Mouse (Mus musculus): ENCODE data around the gene Sumo1. TPM values are rescaled to one million over a fixed set of nuclear protein-coding genes. Genes with fewer than 3 reads are reported as not detected.

Sumo1 gene
- polyA plus RNA-seq, 1 experiment = 227 TPM

DNA sequence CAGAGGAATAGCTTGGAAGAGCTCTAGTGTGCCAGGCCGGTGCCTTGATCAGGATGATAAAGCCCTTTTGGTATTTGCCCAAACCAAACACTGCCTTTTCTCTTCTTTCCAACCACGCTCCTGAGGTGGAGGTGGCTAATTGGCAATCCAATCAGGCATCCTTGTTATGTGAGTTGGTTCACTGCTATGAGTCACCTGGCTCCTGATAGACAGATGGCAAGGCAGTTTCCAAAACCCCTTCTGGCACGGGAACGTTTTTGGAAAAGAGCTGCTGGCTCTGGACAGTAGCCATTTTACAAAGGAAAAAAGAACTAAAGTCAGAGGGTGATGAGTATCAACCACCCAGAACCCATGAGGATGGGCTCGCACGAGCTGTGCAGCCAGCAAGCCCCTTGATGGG is 103.7 kb downstream of the Sumo1 start:
- Histone ChIP-seq H3K4me3 (ENCODE audit: insufficient read depth, low read length) (no peak overlapping the region), H3K4me1 (ENCODE audit: control insufficient read depth, insufficient read depth, low read length) (peaks cover 12% of the 10 kb centered on the region), H3K27ac (ENCODE audit: insufficient read depth, low read length) (peak overlapping the region; percentile 15)
- TF ChIP-seq POLR2A (IDR thresholded peaks at IDR 0.05; ENCODE audit: low read depth, low read length) (no peak), CTCF (IDR thresholded peaks at IDR 0.05; ENCODE audit: borderline replicate concordance, insufficient read depth, low read length) (no peak)

DNA sequence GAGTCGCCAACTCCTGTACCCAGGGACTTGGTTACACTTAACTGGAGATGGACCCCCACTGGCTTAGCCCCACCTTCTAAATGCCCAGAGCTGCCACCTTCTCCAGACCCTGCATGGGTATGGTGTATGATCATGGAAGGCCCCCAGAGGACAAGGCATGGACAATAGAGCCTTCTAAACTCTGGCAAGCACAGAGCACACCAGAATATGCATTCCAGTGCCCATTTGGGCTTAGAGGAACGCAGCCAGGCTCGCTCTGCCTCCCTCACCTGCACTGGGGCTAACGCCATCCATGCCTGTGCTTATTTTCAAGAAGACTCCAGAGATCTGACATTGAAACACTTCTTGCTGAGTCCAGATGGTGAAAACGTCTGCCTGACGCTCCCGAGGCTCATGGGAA is 104.4 kb downstream of the Sumo1 start:
- H3K4me1 ChIP-seq (ENCODE audit: control insufficient read depth, insufficient read depth, low read length) = peaks cover 12% of the 10 kb centered on the region
- TF ChIP-seq POLR2A (IDR thresholded peaks at IDR 0.05; ENCODE audit: low read depth, low read length) (no peak), CTCF (IDR thresholded peaks at IDR 0.05; ENCODE audit: borderline replicate concordance, insufficient read depth, low read length) (no peak)
- 0 out of 2 replicates have a peak overlapping the region, but pooled peaks have one; percentile 21 for H3K27ac ChIP-seq (ENCODE audit: insufficient read depth, low read length)
- H3K4me3 ChIP-seq (ENCODE audit: insufficient read depth, low read length) = no peak overlapping the region

DNA sequence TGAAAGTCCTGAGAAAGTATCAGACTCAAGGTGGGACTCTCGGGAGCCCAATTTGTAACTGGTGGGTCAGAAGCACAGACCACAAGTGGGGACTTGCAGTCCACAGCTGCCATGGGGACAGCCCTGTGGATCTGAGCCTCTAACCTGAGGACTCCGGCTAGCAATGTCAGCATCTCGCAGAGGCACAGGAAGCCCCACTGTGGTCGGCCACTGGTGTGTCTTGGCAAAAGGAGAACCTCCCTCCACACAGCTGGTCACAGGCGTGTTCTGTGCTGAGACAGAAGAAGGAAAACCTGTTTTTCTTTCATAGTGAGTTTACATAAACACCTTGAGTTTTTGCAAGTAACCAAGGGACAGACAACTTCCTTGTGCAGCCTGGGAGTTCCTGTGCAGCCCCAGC is 104.8 kb downstream of the Sumo1 start:
- no peak for TF ChIP-seq POLR2A (IDR thresholded peaks at IDR 0.05; ENCODE audit: low read depth, low read length)
- no peak for TF ChIP-seq CTCF (IDR thresholded peaks at IDR 0.05; ENCODE audit: borderline replicate concordance, insufficient read depth, low read length)
- Histone ChIP-seq H3K27ac (ENCODE audit: insufficient read depth, low read length) (no peak overlapping the region), H3K4me1 (ENCODE audit: control insufficient read depth, insufficient read depth, low read length) (peaks cover 12% of the 10 kb centered on the region), H3K4me3 (ENCODE audit: insufficient read depth, low read length) (no peak overlapping the region)

DNA sequence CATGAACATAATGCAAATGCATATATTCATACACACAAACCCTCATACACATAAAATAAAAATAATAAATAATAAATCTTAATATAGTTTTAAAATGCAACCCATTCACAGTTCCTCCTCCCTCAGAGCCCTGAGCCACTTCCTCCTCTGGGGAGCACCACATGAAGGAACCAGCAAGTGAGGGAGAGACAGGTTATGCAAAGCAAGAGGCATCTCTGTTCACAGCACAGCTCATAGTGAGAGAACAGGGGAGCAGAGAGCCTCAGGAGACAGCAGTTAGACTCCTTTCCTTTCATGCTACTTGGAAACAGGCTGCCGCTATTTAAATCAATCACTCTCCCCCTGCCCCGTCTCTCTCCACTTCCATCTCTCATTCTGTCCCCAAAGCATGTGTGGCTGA is 107.1 kb downstream of the Sumo1 start:
- no peak for TF ChIP-seq CTCF (IDR thresholded peaks at IDR 0.05; ENCODE audit: borderline replicate concordance, insufficient read depth, low read length)
- no peak for TF ChIP-seq POLR2A (IDR thresholded peaks at IDR 0.05; ENCODE audit: low read depth, low read length)
- peaks cover 10% of the 10 kb centered on the region for H3K4me1 ChIP-seq (ENCODE audit: control insufficient read depth, insufficient read depth, low read length)
- H3K4me3 ChIP-seq (ENCODE audit: insufficient read depth, low read length) = no peak overlapping the region
- H3K27ac ChIP-seq (ENCODE audit: insufficient read depth, low read length) = no peak overlapping the region

DNA sequence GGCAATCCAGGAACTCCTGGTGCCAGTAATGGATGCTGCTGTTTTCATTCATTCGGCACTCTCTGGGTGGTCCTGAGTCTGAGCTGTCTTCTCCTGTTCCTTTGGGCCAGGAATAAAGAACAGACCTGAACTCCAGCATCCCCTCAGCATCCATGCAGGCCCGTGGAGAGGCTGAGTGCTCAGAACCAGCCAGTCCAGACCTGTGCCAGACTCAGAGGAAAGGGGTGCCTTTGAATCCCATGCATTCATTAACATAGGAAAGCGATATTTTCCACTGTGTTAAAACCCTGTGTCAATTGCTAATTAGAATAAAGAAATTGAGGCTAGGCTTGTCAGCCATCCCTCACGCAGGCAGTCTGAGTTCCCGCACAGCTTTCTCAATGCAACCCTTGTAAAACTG is 116.9 kb downstream of the Sumo1 start:
- no peak for TF ChIP-seq CTCF (IDR thresholded peaks at IDR 0.05; ENCODE audit: borderline replicate concordance, insufficient read depth, low read length)
- no peak for TF ChIP-seq POLR2A (IDR thresholded peaks at IDR 0.05; ENCODE audit: low read depth, low read length)
- H3K27ac ChIP-seq (ENCODE audit: insufficient read depth, low read length) = no peak overlapping the region
- H3K4me1 ChIP-seq (ENCODE audit: control insufficient read depth, insufficient read depth, low read length) = no peaks in the 10 kb centered on the region
- no peak overlapping the region for H3K4me3 ChIP-seq (ENCODE audit: insufficient read depth, low read length)

DNA sequence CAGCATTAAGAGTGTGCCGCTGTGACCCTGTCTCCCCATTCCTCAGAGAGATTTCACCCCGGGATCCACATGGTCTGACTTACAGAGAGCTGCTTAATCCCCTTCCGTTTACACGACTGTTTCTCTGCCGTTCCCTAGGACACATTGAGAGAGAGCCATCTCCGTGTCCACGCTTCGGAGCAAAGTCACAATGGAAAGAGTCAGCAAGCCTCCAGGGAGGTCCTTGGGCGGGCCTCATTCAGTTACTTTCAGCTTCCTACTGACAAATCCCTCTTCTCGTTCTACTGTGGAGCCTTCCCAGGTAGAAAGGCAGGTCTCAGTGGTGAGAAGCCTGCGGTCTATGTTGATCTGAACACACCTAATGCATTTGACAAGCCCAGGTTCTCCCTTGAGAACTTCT is 119.6 kb downstream of the Sumo1 start:
- H3K4me1 ChIP-seq (ENCODE audit: control insufficient read depth, insufficient read depth, low read length) = no peaks in the 10 kb centered on the region
- no peak overlapping the region for H3K4me3 ChIP-seq (ENCODE audit: insufficient read depth, low read length)
- no peak overlapping the region for H3K27ac ChIP-seq (ENCODE audit: insufficient read depth, low read length)
- TF ChIP-seq POLR2A (IDR thresholded peaks at IDR 0.05; ENCODE audit: low read depth, low read length) = no peak
- TF ChIP-seq CTCF (IDR thresholded peaks at IDR 0.05; ENCODE audit: borderline replicate concordance, insufficient read depth, low read length) = no peak

DNA sequence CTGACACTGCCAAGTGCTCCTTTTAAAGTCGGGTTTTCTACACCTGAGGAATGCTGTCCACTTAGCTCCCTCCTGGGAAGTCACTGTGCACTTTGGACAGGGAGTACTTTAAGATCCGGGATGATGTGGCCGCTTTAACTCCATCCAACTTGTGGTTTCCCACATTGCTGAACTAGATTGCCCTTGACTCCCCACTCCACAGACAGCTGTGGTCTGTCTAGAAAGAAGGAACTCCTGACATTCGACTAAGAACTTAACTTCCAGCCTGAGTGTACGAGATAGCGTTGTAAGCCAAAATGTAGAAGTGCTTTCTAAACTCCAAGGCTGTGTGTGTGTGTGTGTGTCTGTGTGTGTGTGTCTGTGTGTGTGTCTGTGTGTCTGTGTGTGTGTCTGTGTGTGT is 120.4 kb downstream of the Sumo1 start:
- Histone ChIP-seq H3K27ac (ENCODE audit: insufficient read depth, low read length) (no peak overlapping the region), H3K4me1 (ENCODE audit: control insufficient read depth, insufficient read depth, low read length) (no peaks in the 10 kb centered on the region), H3K4me3 (ENCODE audit: insufficient read depth, low read length) (no peak overlapping the region)
- no peak for TF ChIP-seq POLR2A (IDR thresholded peaks at IDR 0.05; ENCODE audit: low read depth, low read length)

DNA sequence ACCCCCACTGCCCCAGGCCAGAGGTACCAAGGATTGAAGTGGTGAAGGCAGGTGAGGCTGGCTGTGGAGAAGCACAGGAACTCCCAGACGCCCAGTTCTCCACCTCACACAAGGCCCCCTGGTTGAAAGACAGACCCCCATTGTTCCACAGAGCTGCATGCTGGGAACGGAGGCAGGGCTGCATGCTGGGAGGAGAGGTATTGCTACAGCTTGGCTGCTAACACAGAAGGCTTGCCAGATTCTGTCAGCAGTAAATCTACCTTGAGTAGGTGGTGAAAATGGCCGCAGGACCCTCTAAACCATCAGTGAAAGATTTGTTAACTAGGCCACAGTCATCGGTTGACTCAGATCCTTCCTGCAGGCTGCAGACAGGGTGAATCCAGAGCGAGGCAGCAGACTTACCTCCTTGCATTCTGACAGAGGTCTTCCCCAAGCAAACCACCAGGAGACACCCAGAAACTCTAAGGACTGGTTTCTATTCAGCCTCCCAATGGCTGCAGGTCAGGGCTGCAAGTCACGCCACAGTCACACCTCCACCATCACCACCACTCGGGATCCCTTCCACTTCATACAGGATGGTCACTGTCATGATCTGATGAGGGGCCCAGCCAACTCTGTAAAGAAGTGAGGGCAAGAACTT is 121.5 kb downstream of the Sumo1 start:
- Histone ChIP-seq H3K4me1 (ENCODE audit: control insufficient read depth, insufficient read depth, low read length) (no peaks in the 10 kb centered on the region), H3K27ac (ENCODE audit: insufficient read depth, low read length) (no peak overlapping the region), H3K4me3 (ENCODE audit: insufficient read depth, low read length) (no peak overlapping the region)
- TF ChIP-seq CTCF (IDR thresholded peaks at IDR 0.05; ENCODE audit: borderline replicate concordance, insufficient read depth, low read length) = no peak
- TF ChIP-seq POLR2A (IDR thresholded peaks at IDR 0.05; ENCODE audit: low read depth, low read length) = no peak

DNA sequence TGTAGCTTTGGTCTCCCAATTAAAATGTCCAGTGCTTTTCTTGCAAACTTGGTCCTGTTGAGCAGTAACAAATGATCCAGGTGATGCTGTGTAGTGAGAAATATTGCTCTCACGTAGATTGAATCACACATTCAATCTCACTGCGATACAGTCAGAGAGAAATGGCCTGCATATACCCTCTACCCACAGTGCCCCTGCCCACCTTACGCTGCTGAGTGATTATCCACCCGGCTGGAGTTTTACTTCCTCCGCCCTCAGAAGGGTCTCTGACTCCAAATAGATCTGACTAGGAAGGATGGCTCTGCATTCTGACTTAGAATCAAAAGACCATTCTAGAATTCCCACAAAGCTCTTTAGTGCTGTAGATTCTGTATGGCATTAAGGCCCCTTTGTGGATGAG is 122.1 kb downstream of the Sumo1 start:
- H3K4me1 ChIP-seq (ENCODE audit: control insufficient read depth, insufficient read depth, low read length) = no peaks in the 10 kb centered on the region
- no peak overlapping the region for H3K27ac ChIP-seq (ENCODE audit: insufficient read depth, low read length)
- TF ChIP-seq CTCF (IDR thresholded peaks at IDR 0.05; ENCODE audit: borderline replicate concordance, insufficient read depth, low read length) = no peak
- no peak for TF ChIP-seq POLR2A (IDR thresholded peaks at IDR 0.05; ENCODE audit: low read depth, low read length)
- H3K4me3 ChIP-seq (ENCODE audit: insufficient read depth, low read length) = no peak overlapping the region

DNA sequence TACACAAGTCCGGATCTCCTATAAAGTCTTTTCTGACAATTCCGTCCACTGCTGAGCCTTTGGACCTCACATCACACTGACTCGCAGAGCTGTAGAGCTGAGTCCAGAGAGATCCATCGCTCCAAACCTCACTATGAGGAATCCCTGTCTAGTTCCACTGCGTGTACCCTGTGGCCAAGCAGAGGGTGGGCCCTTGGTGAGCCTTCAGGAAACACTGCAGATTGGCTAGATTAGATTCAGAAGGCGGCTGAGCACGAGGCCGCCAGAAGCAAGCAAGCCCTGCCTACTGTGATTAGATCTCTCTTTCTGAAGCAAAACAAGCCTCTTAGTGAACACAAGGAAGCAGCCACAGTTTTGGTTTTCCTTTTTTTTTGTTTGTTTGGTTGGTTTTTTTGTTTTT is 126.7 kb downstream of the Sumo1 start:
- Histone ChIP-seq H3K27ac (ENCODE audit: insufficient read depth, low read length) (no peak overlapping the region), H3K4me3 (ENCODE audit: insufficient read depth, low read length) (no peak overlapping the region), H3K4me1 (ENCODE audit: control insufficient read depth, insufficient read depth, low read length) (no peaks in the 10 kb centered on the region)
- TF ChIP-seq POLR2A (IDR thresholded peaks at IDR 0.05; ENCODE audit: low read depth, low read length) = no peak

DNA sequence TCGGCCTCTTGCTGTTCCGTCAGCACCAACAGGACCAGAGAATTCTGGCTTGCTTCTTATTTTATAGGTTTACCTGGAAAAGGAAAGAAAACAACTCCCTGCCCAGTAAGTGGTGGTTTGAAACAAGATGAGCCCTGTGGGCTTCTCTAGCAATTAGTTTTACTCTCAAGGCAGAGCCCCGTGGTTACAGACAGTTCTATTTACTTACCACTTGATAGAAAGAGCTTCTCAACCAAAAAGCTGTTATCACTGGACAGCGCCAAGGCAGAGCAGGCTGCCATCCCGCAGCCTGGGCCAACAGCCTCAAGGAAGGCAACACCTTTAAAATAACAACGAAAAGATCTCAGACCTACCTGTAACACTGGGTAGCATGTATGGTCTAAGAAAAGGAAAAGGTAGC is 128.4 kb downstream of the Sumo1 start:
- H3K4me3 ChIP-seq (ENCODE audit: insufficient read depth, low read length) = no peak overlapping the region
- H3K4me1 ChIP-seq (ENCODE audit: control insufficient read depth, insufficient read depth, low read length) = no peaks in the 10 kb centered on the region
- no peak overlapping the region for H3K27ac ChIP-seq (ENCODE audit: insufficient read depth, low read length)
- no peak for TF ChIP-seq CTCF (IDR thresholded peaks at IDR 0.05; ENCODE audit: borderline replicate concordance, insufficient read depth, low read length)
- TF ChIP-seq POLR2A (IDR thresholded peaks at IDR 0.05; ENCODE audit: low read depth, low read length) = no peak

Measured in embryonic fibroblast, embryonic 13.5 days (primary cell).